Mouse (Mus musculus) ES-Bruce4 (cell line): ENCODE data around the gene Ccdc136. TPM values are rescaled to one million over a fixed set of nuclear protein-coding genes. Genes with fewer than 3 reads are reported as not detected.

Experiments used
- H3K27ac ChIP-seq: 2 replicates; pipeline ENCODE4 v1.5.1; 2012; ENCODE audit warnings: low read length, inconsistent platforms; ENCODE audit not compliant: insufficient read depth
- H3K27me3 ChIP-seq: 2 replicates; pipeline ENCODE4 v1.6.1; 2012; ENCODE audit warnings: mild to moderate bottlenecking, low read length, inconsistent platforms; ENCODE audit not compliant: control insufficient read depth, poor library complexity, insufficient read depth, severe bottlenecking
- H3K36me3 ChIP-seq: 2 replicates; pipeline ENCODE4 v1.6.1; 2012; ENCODE audit warnings: inconsistent platforms, mild to moderate bottlenecking, low read length, moderate library complexity; ENCODE audit not compliant: control insufficient read depth, poor library complexity, insufficient read depth, severe bottlenecking
- H3K4me1 ChIP-seq: one replicate; pipeline ENCODE4 v1.8.1; 2011; ENCODE audit warnings: low read length; ENCODE audit not compliant: control insufficient read depth, insufficient read depth
- H3K4me3 ChIP-seq: 2 replicates; pipeline ENCODE4 v1.5.1; 2011; ENCODE audit warnings: low read depth, mild to moderate bottlenecking, low read length
- H3K9ac ChIP-seq: 2 replicates; pipeline ENCODE4 v1.6.1; 2012; ENCODE audit warnings: low read depth, mild to moderate bottlenecking, inconsistent platforms; ENCODE audit not compliant: poor library complexity, severe bottlenecking
- H3K9me3 ChIP-seq: replicated peaks from 2 replicates; pipeline ENCODE4 v1.6.1; 2012; ENCODE audit warnings: mild to moderate bottlenecking, low read length, inconsistent platforms; ENCODE audit not compliant: control insufficient read depth, poor library complexity, insufficient read depth, severe bottlenecking
- CTCF ChIP-seq: IDR thresholded peaks from one replicate; pipeline ENCODE4 v1.8.1; 2011; ENCODE audit warnings: low read depth, low read length
- EP300 ChIP-seq: IDR thresholded peaks from 2 replicates; pipeline ENCODE4 v1.6.1; 2011; ENCODE audit warnings: low read depth, low read length; ENCODE audit not compliant: insufficient read depth
- POLR2A ChIP-seq: IDR thresholded peaks from one replicate; pipeline ENCODE4 v1.8.1; 2011; ENCODE audit warnings: low read length; ENCODE audit not compliant: insufficient read depth
- polyA plus RNA-seq: library from polyadenylated mRNA; stranded (reverse); fragments of >200 nt; gene quantifications from 2 replicates; pipeline ENCODE4 v1.2.4, GENCODE M21; 2011; ENCODE audit warnings: low read depth; ENCODE audit not compliant: missing spikeins, insufficient read depth, insufficient read length

Ccdc136 gene
- polyA plus RNA-seq, 1 experiment: 22.7 TPM

DNA sequence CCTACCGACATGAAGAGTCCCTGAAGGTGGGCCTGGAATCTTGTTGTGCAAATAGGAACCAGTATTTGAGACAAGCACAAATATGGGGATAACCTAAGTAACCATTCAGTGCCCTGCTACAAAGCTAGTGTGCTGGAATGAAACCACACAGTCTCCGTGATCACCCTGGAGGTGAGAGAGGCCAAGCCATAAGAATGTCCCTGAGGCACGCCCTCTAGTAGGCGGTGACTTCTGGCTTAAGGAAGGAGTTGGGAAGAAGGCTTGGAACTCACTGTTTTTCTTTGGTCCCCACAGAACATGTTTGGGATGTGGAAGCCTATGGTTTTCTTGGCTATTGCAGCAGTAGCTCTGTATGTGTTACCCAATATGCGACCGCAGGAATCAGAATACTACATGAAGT lies 30.2 kb downstream of the Ccdc136 start:
- Histone ChIP-seq H3K9ac (no peak overlapping the region), H3K9me3 (no peaks in the 10 kb centered on the region), H3K27ac (no peak overlapping the region), H3K4me3 (no peak overlapping the region), H3K27me3 (no peaks in the 10 kb centered on the region), H3K36me3 (no peaks in the 10 kb centered on the region), H3K4me1 (no peaks in the 10 kb centered on the region)
- TF ChIP-seq POLR2A (no peak), CTCF (no peak), EP300 (no peak)

- Histone ChIP-seq H3K27me3 (peaks cover 2% of the 10 kb centered on the region; the same call in 1 of the 2 replicates), H3K27ac (no peak overlapping the region), H3K4me1 (no peaks in the 10 kb centered on the region), H3K9me3 (no peaks in the 10 kb centered on the region), H3K4me3 (no peak overlapping the region), H3K9ac (no peak overlapping the region), H3K36me3 (no peaks in the 10 kb centered on the region)
- TF ChIP-seq EP300 (no peak), CTCF (no peak), POLR2A (no peak)
Observed at GRCm38 (mm10) chr6:29428171-29428570, 32.1 kb downstream of the Ccdc136 start.

DNA sequence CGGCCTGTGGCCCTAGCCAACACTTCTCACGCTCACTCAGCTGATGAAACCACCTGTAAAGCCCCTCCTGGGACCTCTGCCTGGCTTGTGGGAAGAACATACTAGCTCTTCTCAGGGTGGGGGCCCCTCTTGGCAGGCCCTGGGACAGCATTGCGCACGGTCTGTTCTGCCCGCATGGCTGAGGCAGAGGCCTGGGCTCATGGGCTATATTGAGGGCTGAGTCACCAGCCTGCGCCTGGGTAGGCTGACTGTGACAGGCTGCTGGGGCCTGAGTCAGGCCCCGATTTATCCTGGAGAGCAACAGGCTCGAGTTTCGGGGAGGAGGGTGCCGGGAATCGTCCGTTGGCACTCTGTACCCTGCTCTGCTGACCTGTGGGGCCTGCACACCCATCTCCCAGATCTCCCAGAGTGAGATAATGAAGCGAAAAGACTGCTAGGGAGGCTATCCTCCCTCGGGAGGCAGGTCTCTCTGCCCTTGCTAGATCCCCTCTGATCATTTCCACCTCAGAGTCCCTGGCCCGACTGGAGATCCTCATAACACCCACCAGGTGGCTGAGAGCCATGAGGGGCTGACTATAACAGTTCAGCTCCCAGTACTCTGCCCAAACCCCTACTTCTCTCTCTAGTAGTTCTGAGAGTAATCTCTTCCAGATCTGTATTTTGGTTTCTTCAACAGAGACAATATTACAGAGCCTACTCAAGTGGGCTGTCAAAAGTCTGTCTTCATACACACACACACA lies 34.7 kb downstream of the Ccdc136 start:
- Histone ChIP-seq H3K9me3 (no peaks in the 10 kb centered on the region), H3K4me1 (peaks cover 8% of the 10 kb centered on the region), H3K9ac (no peak overlapping the region), H3K27ac (no peak overlapping the region), H3K27me3 (peaks cover 2% of the 10 kb centered on the region; the same call in 1 of the 2 replicates), H3K4me3 (no peak overlapping the region), H3K36me3 (no peaks in the 10 kb centered on the region)
- TF ChIP-seq POLR2A (no peak), EP300 (no peak), CTCF (no peak)

DNA sequence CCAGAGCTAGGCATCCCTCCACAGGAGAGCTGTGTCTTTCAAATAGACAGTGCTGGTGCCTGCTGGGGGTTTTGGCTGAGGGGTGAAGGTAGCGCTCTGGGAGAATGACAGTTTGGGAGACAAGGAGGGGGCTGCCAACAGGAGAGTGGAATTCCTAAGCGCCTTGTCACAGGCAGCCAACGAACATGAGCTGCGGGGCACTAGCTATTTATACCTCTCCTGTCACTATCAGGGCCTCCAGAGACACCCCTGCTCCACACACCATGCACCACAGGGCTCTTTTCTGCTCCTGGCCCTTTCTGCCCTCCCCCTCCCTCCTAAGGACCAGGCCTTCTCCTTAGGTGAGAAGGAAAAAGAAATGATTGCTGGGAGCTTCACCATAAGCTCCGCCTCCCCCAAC lies 35.4 kb downstream of the Ccdc136 start:
- Histone ChIP-seq H3K4me1 (peaks cover 8% of the 10 kb centered on the region), H3K27ac (no peak overlapping the region), H3K9ac (no peak overlapping the region), H3K9me3 (no peaks in the 10 kb centered on the region), H3K36me3 (no peaks in the 10 kb centered on the region), H3K27me3 (peaks cover 2% of the 10 kb centered on the region; the same call in 1 of the 2 replicates), H3K4me3 (no peak overlapping the region)
- TF ChIP-seq EP300 (no peak), POLR2A (no peak), CTCF (no peak)

DNA sequence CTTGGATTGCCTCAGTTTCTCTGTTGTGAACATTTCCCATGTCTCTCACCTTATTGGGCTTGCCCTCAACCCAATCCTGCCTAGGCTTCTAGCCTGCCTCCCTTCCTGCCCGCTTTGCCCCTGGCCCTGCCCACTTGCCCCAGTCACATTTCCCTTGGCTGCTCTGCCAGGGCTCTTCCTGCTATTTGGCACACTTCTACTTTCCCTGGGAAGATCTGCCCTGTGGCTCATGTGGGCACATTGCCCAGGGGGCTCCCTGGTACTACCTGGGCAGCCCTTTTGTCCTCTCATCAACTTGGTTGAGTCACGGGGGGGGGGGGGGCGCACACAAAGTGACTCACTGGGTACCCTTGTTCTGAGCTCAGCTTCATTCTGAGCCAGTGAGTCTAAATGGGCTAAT lies 36.0 kb downstream of the Ccdc136 start:
- H3K4me3 ChIP-seq: no peak overlapping the region
- H3K9me3 ChIP-seq: no peaks in the 10 kb centered on the region
- H3K4me1 ChIP-seq: peaks cover 8% of the 10 kb centered on the region
- TF ChIP-seq EP300 (no peak), CTCF (no peak), POLR2A (no peak)
- peaks cover 2% of the 10 kb centered on the region; the same call in 1 of the 2 replicates for H3K27me3 ChIP-seq
- no peak overlapping the region for H3K27ac ChIP-seq
- H3K36me3 ChIP-seq: no peaks in the 10 kb centered on the region
- H3K9ac ChIP-seq: no peak overlapping the region

DNA sequence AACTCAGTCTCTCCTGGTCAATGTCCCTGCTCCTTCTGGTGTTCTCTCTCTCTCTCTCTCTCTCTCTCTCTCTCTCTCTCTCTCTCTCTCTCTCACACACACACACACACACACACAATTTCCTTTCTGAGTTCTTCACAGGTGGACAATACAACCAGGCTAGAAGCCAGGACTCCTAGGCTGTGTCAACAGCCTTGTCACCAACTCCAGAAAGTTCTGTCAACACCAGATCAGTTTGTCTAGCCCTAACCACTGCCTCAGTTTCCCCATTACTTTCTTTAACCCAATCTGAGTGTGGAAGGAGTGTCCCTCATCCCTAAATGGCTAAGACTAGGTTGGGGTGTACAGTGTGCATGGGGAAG lies 36.5 kb downstream of the Ccdc136 start:
- Histone ChIP-seq H3K9ac (peak overlapping the region; percentile 60), H3K27me3 (peaks cover 2% of the 10 kb centered on the region; the same call in 1 of the 2 replicates), H3K4me3 (no peak overlapping the region), H3K27ac (no peak overlapping the region), H3K9me3 (no peaks in the 10 kb centered on the region), H3K36me3 (no peaks in the 10 kb centered on the region), H3K4me1 (peaks cover 8% of the 10 kb centered on the region)
- TF ChIP-seq EP300: no peak
- TF ChIP-seq POLR2A: no peak
- TF ChIP-seq CTCF: no peak
